Mouse (Mus musculus): ENCODE results near the gene Exosc5. TPM values are rescaled to one million over a fixed set of nuclear protein-coding genes. Genes with fewer than 3 reads are reported as not detected.

Exosc5 gene
- polyA plus RNA-seq, 2 experiments from 2014 or later: 97.0 to 157 TPM

DNA sequence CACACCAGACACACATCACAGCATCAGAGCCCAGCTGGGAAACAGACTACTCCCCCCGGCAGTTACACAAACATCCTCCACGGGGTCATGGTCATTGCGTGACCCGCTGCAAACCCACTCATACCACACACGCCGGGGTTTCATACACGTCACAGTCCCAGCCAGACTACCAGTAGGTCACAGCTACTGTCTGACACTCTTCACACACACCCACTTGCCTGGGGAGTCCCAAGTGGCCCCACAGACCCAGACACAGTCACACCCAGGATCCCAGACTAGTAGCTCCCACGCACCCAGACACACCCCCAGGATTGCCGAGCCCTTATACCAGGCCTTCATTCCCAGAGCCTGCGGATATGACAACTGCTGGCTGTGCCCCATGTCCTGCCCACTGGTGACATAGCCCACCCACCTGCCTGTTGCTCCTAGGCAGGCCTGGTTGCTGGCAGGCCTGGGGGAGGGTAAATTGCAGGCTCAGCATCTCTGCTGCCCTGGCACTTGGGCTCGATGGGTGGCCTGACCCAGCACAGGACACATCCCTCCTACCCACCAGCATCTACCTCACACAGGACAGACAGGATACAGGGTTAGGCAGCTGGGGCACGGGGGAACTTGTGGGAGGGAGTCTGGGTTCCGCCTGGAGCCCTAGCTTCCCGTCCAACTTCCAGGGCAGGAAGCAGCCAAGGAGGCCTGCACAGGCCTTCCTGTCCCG is 48.8 kb downstream of the Exosc5 start:
- ATAC-seq: peak; percentile 56

DNA sequence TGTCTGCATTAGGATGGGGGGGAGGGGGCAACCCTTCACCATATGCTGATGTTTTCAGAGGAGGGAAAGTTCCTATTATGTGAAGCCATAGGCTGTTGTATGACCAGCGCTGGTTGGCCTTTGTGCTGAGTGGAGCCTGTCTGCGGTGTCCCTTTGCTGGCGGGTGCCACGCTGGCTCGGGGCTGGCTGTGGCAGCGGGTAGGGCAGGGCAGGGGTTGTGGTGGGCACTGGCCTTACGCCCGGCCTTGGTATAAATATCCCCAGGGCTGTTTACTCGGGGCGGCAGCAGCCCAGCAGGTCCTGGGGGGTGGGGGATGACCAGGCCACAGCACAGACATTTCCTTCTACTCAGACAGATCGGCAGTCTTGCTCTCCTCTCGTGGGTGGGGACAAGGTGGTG is 51.0 kb downstream of the Exosc5 start:
- ATAC-seq: no peak

DNA sequence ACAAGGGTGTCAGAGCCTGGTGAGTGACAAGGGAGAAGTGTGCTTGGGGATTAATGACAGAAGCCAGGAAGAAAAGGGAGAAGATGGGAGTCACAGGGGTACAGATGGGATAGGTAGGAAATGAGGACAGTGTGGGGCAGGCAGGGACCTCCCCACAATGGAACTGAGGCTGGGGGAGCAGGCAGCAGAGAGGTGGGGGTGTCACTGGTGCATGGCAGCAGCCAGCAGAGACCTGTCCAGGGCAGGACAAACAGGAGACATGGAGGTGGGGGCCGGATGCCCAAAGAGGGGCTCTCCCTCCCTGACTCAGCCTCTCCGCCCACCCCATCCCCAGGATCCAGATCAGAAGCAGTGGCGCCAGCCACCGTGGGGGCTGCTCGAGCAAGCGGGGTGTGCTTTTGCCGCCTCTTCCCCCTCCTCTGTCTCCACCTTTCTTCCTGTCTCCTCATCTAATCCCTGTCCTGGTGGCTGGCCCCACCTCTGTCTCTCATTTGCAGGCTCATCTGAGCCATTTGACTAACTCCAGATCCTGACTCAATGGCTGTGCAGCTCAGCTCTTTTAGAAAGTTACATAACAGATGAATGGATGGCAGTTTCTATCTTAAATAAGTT is 51.7 kb downstream of the Exosc5 start:
- ATAC-seq: peak; percentile 34

DNA sequence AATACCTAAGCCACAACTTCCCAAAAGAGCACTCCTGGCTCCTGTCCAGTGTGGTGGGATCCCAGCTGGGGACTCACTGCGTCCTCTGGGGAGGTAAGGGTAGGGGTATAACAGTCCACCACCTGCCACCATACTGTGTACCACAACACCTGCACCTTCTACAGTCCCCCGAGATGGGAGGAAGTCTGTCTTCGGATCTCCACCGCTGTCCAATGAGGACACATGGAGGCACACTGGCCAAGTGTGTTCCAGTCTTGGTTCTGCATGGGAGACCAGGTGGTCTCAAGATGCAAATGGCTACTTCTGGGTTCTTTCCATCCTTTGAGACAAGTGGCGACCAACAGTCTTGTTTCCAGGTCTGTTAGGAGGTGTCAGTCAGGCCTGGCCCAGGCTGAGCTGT is 52.2 kb downstream of the Exosc5 start:
- no peak for ATAC-seq

DNA sequence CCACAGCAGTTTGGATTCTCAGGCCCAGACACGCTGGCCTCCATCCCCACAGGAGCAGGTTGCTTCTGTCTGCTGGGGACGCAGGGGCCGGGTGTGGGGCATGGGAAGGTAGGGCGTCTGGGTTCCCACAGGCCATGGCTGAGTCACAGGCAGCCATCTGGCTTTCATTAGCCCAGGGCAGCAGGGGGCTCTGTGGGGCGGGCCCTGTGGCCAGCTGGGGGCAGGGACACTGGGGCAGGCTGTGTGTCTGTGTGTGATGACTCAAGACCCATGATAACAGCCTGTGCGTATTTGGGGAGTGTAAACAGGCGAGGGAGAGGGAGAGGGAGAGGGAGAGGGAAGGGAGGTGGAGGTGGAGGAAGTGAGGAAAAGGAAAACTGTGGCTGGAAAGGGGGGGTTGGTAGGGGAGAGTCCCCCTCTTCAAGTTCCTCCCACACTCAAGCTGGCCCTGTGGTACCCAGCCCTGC is 52.8 kb downstream of the Exosc5 start:
- no peak for ATAC-seq

DNA sequence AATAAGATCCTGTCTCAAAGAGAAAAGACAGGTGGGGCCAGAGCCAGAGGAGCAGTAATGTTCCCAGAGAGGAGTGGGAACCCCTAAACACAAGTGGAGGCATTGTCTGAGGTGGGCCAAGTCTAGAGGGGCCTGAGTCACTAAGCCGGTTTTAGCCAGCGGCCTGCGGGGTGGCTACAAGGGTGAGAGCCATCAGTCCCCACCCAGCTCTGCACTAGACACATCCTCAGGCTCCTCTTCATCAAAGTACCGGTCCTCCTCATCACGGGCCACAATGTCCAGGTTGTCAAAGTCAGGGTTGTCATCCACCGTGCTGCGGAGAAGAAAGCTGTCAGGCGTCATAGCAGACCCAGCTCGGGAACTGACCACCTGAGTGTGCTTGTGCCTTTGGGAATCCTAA is 53.8 kb downstream of the Exosc5 start:
- no peak for ATAC-seq

DNA sequence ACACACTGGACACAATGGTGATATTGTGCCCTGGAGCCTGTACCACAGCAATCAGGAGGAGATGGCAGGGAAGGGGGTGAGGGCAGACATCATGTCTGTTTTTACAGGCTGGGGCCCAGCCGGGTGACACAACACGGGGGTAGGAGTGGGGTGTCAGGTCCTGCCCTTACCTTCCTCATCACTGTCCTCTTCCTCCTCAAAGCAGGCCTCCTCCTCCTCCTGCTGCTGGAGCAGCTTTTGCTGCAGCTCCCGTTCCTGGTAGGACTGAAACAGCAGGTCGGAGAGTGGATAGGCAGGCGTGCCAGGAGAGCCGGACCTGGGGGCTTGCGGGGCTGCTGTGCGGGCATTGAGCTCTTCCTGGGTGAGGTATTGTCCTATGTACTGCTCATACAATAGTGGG is 55.6 kb downstream of the Exosc5 start:
- no peak for ATAC-seq

DNA sequence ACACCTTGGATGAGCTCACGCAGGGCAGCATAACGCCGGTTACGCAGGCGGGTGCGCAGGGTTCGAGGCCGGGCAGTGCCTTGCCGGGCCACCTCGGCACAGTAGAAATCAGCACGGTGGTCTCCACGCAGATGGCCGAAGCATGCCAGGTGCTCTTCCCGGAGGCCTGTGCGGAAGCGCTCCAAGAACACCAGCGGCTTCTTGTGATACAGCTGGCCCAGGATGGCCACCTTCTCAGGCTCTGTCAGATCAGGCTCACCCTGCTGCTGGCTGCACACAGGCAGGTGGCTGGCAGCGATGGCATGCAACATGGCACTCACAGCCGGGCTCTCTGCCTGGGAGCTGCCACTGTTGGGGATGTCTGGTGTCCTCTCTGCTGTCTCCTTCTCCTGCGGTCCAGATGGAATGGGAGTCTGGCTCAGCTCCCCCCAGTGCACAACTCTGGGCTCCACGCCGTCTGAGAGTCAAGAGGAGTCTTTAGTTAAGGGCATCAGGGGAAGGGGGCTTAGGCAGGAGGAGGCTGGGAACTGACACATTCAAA is 56.8 kb downstream of the Exosc5 start:
- ATAC-seq: no peak

DNA sequence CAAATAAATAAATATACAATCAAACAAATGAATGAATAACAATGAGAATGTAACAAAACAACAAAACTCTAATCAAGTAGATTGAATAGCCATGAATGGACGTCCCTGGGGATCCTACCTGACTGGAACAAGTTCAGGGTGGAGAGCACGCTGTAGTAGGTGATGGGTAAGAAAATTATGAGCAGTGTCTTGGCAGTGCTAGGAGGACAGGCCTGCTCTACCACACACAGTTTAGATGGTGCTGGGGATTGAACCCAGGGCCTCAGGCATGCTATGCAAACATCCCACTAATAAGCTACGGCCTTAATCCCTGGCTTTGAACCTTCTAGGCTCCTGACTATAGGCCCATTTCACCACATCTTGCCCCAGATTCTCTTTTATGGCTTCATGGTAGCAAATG is 58.5 kb downstream of the Exosc5 start:
- ATAC-seq: no peak

DNA sequence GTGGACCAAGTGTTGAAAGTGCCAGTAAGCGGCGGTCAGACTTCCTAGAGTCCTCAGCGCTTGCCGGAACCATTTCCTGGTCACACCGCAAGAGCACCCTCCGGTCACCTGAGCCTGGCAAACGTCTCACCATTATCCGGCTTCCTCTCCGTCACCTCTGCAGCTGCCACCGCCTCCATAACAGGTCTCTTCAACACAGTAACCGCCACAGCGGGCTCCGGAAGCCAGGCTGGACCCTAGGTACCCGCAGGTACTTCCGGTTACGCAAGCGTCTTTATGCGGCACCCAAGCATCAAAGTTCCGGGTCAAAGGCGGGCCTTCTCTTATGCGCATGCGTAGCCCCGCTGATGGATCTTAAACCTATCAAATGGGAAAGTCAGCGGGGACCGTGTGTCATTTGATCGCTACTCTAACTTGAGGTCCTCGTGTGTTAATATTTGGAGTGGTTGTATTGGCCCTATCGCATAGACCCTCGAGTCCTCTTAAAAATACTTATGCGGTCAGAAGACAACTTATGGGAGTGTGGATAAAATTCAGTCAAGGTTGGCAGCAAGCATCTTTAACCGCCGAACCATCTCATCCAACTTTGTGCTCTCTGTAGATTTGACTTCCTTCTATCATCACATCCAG is 59.9 kb downstream of the Exosc5 start, which contains the start of gene Ccdc97:
Gene Ccdc97 (minus strand): TSS at position 301 of the 630 bp plus-strand sequence.
- peak; percentile 94 for ATAC-seq

DNA sequence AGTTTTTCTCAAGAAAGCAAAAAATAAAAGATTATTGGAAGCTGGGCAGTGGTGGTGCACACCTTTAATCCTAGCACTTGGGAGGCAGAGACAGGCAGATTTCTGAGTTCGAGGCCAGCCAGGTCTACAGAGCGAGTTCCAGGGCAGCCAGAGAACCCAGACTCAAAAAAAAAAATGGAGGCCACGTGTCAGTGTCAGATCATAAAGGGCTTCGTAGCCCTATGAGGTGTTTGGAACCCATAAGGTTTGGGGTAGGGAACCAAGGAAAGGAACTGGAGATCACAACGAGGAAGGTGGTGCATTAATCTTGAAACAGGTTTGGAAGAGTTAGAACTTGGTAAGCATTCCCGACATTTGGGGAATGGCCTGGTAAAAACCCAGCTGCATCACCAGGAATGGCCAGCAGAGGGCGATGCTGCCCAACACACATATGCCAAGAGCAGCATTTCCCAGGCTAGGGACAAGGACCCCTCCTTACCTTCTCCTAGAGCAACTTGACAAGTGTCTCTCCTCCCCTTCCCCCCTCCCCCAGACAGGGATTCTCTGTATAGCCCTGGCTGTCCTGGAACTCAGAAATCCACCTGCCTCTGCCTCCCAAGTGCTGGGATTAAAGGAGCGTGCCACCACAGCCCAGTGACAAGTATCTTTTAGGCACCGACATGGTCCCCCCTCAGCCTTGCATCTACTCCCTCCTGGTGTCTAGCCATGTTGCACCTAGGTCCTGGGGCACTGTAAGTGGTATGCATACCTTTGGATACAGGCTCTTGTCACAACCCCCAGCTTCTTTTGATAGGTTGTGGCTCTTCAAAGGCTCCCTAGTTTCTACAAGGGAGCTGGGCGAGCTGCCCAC is 61.0 kb downstream of the Exosc5 start:
- no peak for ATAC-seq

DNA sequence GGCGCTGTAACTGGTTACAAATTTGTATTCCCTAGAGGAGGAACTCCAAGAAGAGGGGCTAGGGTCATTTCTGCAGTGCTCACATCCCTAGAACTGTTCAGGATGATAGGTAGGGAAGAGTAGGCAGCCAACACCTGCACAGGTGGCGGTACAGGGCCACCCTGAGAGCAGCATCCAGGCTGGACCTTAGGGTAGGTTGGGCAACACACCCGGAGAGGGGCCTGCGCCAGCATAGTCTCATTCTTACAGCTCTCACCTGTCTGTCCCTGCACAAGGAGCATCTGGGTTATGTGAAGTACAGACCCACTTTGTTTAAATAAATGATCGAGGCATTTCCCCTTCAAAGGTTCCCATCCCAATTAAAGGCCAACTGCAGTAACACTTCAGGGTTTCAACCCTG is 61.8 kb downstream of the Exosc5 start:
- no peak for ATAC-seq

Other genes with a start within 250 kb of the Exosc5 start
- not detected for gene Cxcl17, start 246.3 kb upstream of the Exosc5 start, polyA plus RNA-seq (2017; shearing (Covaris generic))
- 1 to 10 TPM in 1 of 2 experiments, not detected in 1; 1.2 TPM for gene Ceacam1, start 181.6 kb upstream of the Exosc5 start, polyA plus RNA-seq (2017; shearing (Covaris generic))
- gene Ceacam2, start 119.3 kb upstream of the Exosc5 start, polyA plus RNA-seq (2017; shearing (Covaris generic)): not detected
- not detected for gene Erich4, start 43.3 kb upstream of the Exosc5 start, polyA plus RNA-seq (2017; shearing (Covaris generic))
- 10 to 100 TPM; 44.2 to 66.2 TPM for gene Dmac2, start 39.8 kb upstream of the Exosc5 start, polyA plus RNA-seq (2017; shearing (Covaris generic))
- gene B3gnt8, start 32.5 kb upstream of the Exosc5 start, polyA plus RNA-seq (2017; shearing (Covaris generic)): under 1 TPM; 0.27 to 0.81 TPM
- gene Bckdha, start 183 bp upstream of the Exosc5 start, polyA plus RNA-seq (2017; shearing (Covaris generic)): 10 to 100 TPM; 16.6 to 27.7 TPM
- gene Tmem91, start 16.0 kb downstream of the Exosc5 start, polyA plus RNA-seq (2017; shearing (Covaris generic)): 10 to 100 TPM; 15.2 to 31.5 TPM
- 10 to 100 TPM; 46.8 to 72.8 TPM for gene B9d2, start 21.6 kb downstream of the Exosc5 start, polyA plus RNA-seq (2017; shearing (Covaris generic))
- gene Tgfb1, start 27.8 kb downstream of the Exosc5 start, polyA plus RNA-seq (2017; shearing (Covaris generic)): 1 to 10 TPM; 6.9 to 9.7 TPM
- 10 to 100 TPM; 36.5 to 68.4 TPM for gene Ccdc97, start 59.9 kb downstream of the Exosc5 start, polyA plus RNA-seq (2017; shearing (Covaris generic))
- gene Hnrnpul1, start 95.6 kb downstream of the Exosc5 start, polyA plus RNA-seq (2017; shearing (Covaris generic)): 10 to 100 TPM; 40.5 to 57.0 TPM
- gene Axl, start 129.5 kb downstream of the Exosc5 start, polyA plus RNA-seq (2017; shearing (Covaris generic)): 10 to 100 TPM; 17.8 to 34.4 TPM
- 1 to 10 TPM; 2.1 to 3.0 TPM for gene Cyp2s1, start 157.7 kb downstream of the Exosc5 start, polyA plus RNA-seq (2017; shearing (Covaris generic))
- gene Cyp2b10, start 238.5 kb downstream of the Exosc5 start, polyA plus RNA-seq (2017; shearing (Covaris generic)): not detected

Data from CD4-positive, CD25-positive, alpha-beta regulatory T cell, adult 4 months (primary cell).